Mouse (Mus musculus) large intestine, adult 2 months (tissue): ENCODE data around the gene Nlrp10. TPM values are rescaled to one million over a fixed set of nuclear protein-coding genes. Genes with fewer than 3 reads are reported as not detected.

Experiments
- DNase-seq: peaks from one replicate; pipeline ENCODE4 v3.0.0-alpha.2; 2012; ENCODE audit warnings: low read depth, low spot score
- WGBS: fragments of 180-500 bp; shearing (Covaris S2); methylation state at CpG from one replicate; pipeline ENCODE4 v1.1.7; 2018; 5-methylcytosine and 5-hydroxymethylcytosine counted together
- polyA plus RNA-seq: library from polyadenylated mRNA; depleted of rRNA; stranded (reverse); fragments of >200 nt; gene quantifications from 2 replicates; pipeline ENCODE4 v1.2.3, GENCODE M21; 2012; rRNA removed

Gene Nlrp10
- polyA plus RNA-seq, 1 experiment: 0.06 TPM

GRCm38 (mm10) chr7:108927043-108927442 lies 2.9 kb downstream of the Nlrp10 start:
- no peak for DNase-seq
- 63% methylated on average over 4 of the region's 4 CpGs for WGBS

- 65% methylated on average over 2 of the region's 2 CpGs for WGBS
- no peak for DNase-seq
These were observed 26.0 kb downstream of the Nlrp10 start for GRCm38 (mm10) chr7:108903969-108904368.

GRCm38 (mm10) chr7:108894320-108894719 lies 35.7 kb downstream of the Nlrp10 start, which contains the start of gene Olfr519:
Gene Olfr519 (minus strand): TSS chr7:108894420.
- no peak for DNase-seq
- 80% methylated on average over 5 of the region's 5 CpGs for WGBS

GRCm38 (mm10) chr7:108884906-108885305 lies 45.1 kb downstream of the Nlrp10 start, which contains the start of gene Olfr518:
Gene Olfr518 (minus strand): TSS chr7:108885006.
- WGBS: 79% methylated on average over 4 of the region's 4 CpGs
- no peak for DNase-seq

GRCm38 (mm10) chr7:108872279-108872678 lies 57.7 kb downstream of the Nlrp10 start, which contains the start of gene Olfr517:
Gene Olfr517 (minus strand): TSS chr7:108872379.
- WGBS: 62% methylated on average over 2 of the region's 2 CpGs
- DNase-seq: no peak

Other genes starting within 250 kb of the Nlrp10 start
- not detected in 2 replicates for gene Olfr512, start 216.9 kb downstream of the Nlrp10 start, polyA plus RNA-seq
- gene Olfr513, start 179.2 kb downstream of the Nlrp10 start, polyA plus RNA-seq: not detected in 2 replicates
- gene Olfr514, start 104.2 kb downstream of the Nlrp10 start, polyA plus RNA-seq: not detected in 2 replicates
- gene Olfr516, start 79.6 kb downstream of the Nlrp10 start, polyA plus RNA-seq: not detected in 2 replicates
- gene Olfr517, start 57.8 kb downstream of the Nlrp10 start, polyA plus RNA-seq: not detected in 2 replicates
- not detected in 2 replicates for gene Olfr518, start 45.2 kb downstream of the Nlrp10 start, polyA plus RNA-seq
- not detected in 2 replicates for gene Olfr519, start 35.8 kb downstream of the Nlrp10 start, polyA plus RNA-seq
- gene Eif3f, start 4.2 kb upstream of the Nlrp10 start, polyA plus RNA-seq: 126 and 162 TPM in 2 replicates
- gene Tub, start 20.2 kb upstream of the Nlrp10 start, polyA plus RNA-seq: 0.55 and 0.90 TPM in 2 replicates
- gene Ric3, start 153.2 kb upstream of the Nlrp10 start, polyA plus RNA-seq: 0.55 and 0.56 TPM in 2 replicates
- gene Lmo1, start 245.0 kb upstream of the Nlrp10 start, polyA plus RNA-seq: 0.95 and 1.0 TPM in 2 replicates